Mouse (Mus musculus): Measurements from ENCODE around the gene Prokr2. TPM values are rescaled to one million over a fixed set of nuclear protein-coding genes. Genes with fewer than 3 reads are reported as not detected.
A peak's percentile ranks its signal among the peaks of the same experiment; 100 is the strongest.

The Prokr2 gene
- polyA plus RNA-seq, 1 experiment from 2014 or later, result 5.2 TPM

DNA sequence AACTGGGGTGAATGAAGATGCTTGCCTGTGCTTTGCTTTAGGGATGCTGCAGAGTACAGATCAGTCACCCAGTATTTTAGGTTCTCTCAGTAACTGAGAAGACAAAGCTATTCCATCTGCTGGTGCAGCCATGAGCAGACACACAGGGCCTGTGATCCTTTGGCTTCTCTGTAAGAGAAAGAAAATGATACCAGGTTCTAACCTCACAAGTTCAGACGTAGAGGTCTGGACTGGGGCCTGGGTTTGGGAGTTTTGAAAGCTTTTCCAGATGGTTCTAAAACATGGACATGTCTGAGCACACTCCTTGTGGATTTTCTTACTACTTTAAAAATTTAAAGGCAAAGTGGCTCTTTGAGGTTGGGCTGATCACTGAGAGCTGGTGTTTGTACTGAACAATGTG lies 10.5 kb upstream of the Prokr2 start:
- WGBS, result 71% methylated on average over 1 of the region's 1 CpGs
- H3K4me3 ChIP-seq (replicated peaks; ENCODE audit: low read depth, low read length), result no peak overlapping the region
- no peaks in the 10 kb centered on the region for H3K36me3 ChIP-seq (ENCODE audit: control insufficient read depth, insufficient read depth, low read length)
- H3K9ac ChIP-seq (replicated peaks; ENCODE audit: low read length), result no peak overlapping the region
- DNase-seq (no peak), ATAC-seq (ENCODE audit: low FRiP score, low TSS enrichment) (no peak)
- H3K4me2 ChIP-seq (ENCODE audit: low read length), result no peak overlapping the region
- no peaks in the 10 kb centered on the region for H3K27me3 ChIP-seq (ENCODE audit: control insufficient read depth, insufficient read depth, low read length)
- peaks cover 11% of the 10 kb centered on the region for H3K9me3 ChIP-seq (ENCODE audit: control insufficient read depth, low read length)
- no peaks in the 10 kb centered on the region for H3K4me1 ChIP-seq (ENCODE audit: control insufficient read depth, insufficient read depth, low read length)
- no peak overlapping the region for H3K27ac ChIP-seq (replicated peaks; ENCODE audit: low read depth, low read length)

- Histone ChIP-seq H3K27ac (replicated peaks; ENCODE audit: low read depth, low read length) (no peak overlapping the region), H3K27me3 (ENCODE audit: control insufficient read depth, insufficient read depth, low read length) (peaks cover 7% of the 10 kb centered on the region; the same call in 1 of the 2 replicates), H3K4me2 (ENCODE audit: low read length) (no peak overlapping the region), H3K9ac (replicated peaks; ENCODE audit: low read length) (no peak overlapping the region), H3K4me3 (replicated peaks; ENCODE audit: low read depth, low read length) (no peak overlapping the region), H3K36me3 (ENCODE audit: control insufficient read depth, insufficient read depth, low read length) (no peaks in the 10 kb centered on the region), H3K9me3 (ENCODE audit: control insufficient read depth, low read length) (no peaks in the 10 kb centered on the region), H3K4me1 (ENCODE audit: control insufficient read depth, insufficient read depth, low read length) (no peaks in the 10 kb centered on the region)
- DNase-seq (no peak), ATAC-seq (ENCODE audit: low FRiP score, low TSS enrichment) (no peak)
- 91% methylated on average over 8 of the region's 8 CpGs for WGBS
Measured at GRCm38 (mm10) chr2:132390607-132391160, 5.4 kb upstream of the Prokr2 start.

- no peaks in the 10 kb centered on the region for H3K36me3 ChIP-seq (ENCODE audit: control insufficient read depth, insufficient read depth, low read length)
- no peak overlapping the region for H3K27ac ChIP-seq (replicated peaks; ENCODE audit: low read depth, low read length)
- H3K4me3 ChIP-seq (replicated peaks; ENCODE audit: low read depth, low read length), result no peak overlapping the region
- peak; percentile 61 for DNase-seq
- WGBS, result 26% methylated on average over 7 of the region's 7 CpGs
- no peak for ATAC-seq (ENCODE audit: low FRiP score, low TSS enrichment)
- H3K27me3 ChIP-seq (ENCODE audit: control insufficient read depth, insufficient read depth, low read length), result peaks cover 14% of the 10 kb centered on the region; the same call in 1 of the 2 replicates
- H3K9me3 ChIP-seq (ENCODE audit: control insufficient read depth, low read length), result no peaks in the 10 kb centered on the region
- no peak overlapping the region for H3K4me2 ChIP-seq (ENCODE audit: low read length)
- 0 out of 2 replicates have a peak, but pooled peaks cover 5% of the 10 kb centered on the region for H3K4me1 ChIP-seq (ENCODE audit: control insufficient read depth, insufficient read depth, low read length)
- no peak overlapping the region for H3K9ac ChIP-seq (replicated peaks; ENCODE audit: low read length)
Measured at GRCm38 (mm10) chr2:132389562-132389961, 4.3 kb upstream of the Prokr2 start.

GRCm38 (mm10) chr2:132384511-132385193 lies 595 bp downstream of the Prokr2 start:
- Histone ChIP-seq H3K9me3 (ENCODE audit: control insufficient read depth, low read length) (no peaks in the 10 kb centered on the region), H3K4me1 (ENCODE audit: control insufficient read depth, insufficient read depth, low read length) (peaks cover 8% of the 10 kb centered on the region; the same call in 1 of the 2 replicates), H3K27me3 (ENCODE audit: control insufficient read depth, insufficient read depth, low read length) (peaks cover 18% of the 10 kb centered on the region; the same call in 1 of the 2 replicates), H3K4me3 (replicated peaks; ENCODE audit: low read depth, low read length) (peak overlapping the region; percentile 52), H3K27ac (replicated peaks; ENCODE audit: low read depth, low read length) (no peak overlapping the region), H3K9ac (replicated peaks; ENCODE audit: low read length) (peak overlapping the region; percentile 51), H3K4me2 (ENCODE audit: low read length) (peak overlapping the region; percentile 95), H3K36me3 (ENCODE audit: control insufficient read depth, insufficient read depth, low read length) (no peaks in the 10 kb centered on the region)
- DNase-seq (peak; percentile 56), ATAC-seq (ENCODE audit: low FRiP score, low TSS enrichment) (peak; percentile 59; the same call in 1 of the 2 replicates)
- WGBS, result under 1% methylated on average over 31 of the region's 31 CpGs

- no peak overlapping the region for H3K4me3 ChIP-seq (replicated peaks; ENCODE audit: low read depth, low read length)
- no peaks in the 10 kb centered on the region for H3K9me3 ChIP-seq (ENCODE audit: control insufficient read depth, low read length)
- no peaks in the 10 kb centered on the region for H3K36me3 ChIP-seq (ENCODE audit: control insufficient read depth, insufficient read depth, low read length)
- no peak overlapping the region for H3K27ac ChIP-seq (replicated peaks; ENCODE audit: low read depth, low read length)
- peaks cover 8% of the 10 kb centered on the region; the same call in 1 of the 2 replicates for H3K4me1 ChIP-seq (ENCODE audit: control insufficient read depth, insufficient read depth, low read length)
- ATAC-seq (ENCODE audit: low FRiP score, low TSS enrichment), result no peak
- peaks cover 18% of the 10 kb centered on the region; the same call in 1 of the 2 replicates for H3K27me3 ChIP-seq (ENCODE audit: control insufficient read depth, insufficient read depth, low read length)
- no peak overlapping the region for H3K4me2 ChIP-seq (ENCODE audit: low read length)
- H3K9ac ChIP-seq (replicated peaks; ENCODE audit: low read length), result no peak overlapping the region
- DNase-seq, result no peak
- WGBS, result 85% methylated on average over 2 of the region's 2 CpGs
Measured at GRCm38 (mm10) chr2:132382308-132382707, 2.9 kb downstream of the Prokr2 start.

GRCm38 (mm10) chr2:132379690-132380089 lies 5.6 kb downstream of the Prokr2 start:
- ATAC-seq (ENCODE audit: low FRiP score, low TSS enrichment), result no peak
- no peak overlapping the region for H3K9ac ChIP-seq (replicated peaks; ENCODE audit: low read length)
- no peak overlapping the region for H3K4me2 ChIP-seq (ENCODE audit: low read length)
- H3K36me3 ChIP-seq (ENCODE audit: control insufficient read depth, insufficient read depth, low read length), result no peaks in the 10 kb centered on the region
- H3K9me3 ChIP-seq (ENCODE audit: control insufficient read depth, low read length), result no peaks in the 10 kb centered on the region
- no peak for DNase-seq
- peaks cover 4% of the 10 kb centered on the region; the same call in 1 of the 2 replicates for H3K4me1 ChIP-seq (ENCODE audit: control insufficient read depth, insufficient read depth, low read length)
- H3K27me3 ChIP-seq (ENCODE audit: control insufficient read depth, insufficient read depth, low read length), result peaks cover 5% of the 10 kb centered on the region; the same call in 1 of the 2 replicates
- no peak overlapping the region for H3K4me3 ChIP-seq (replicated peaks; ENCODE audit: low read depth, low read length)
- WGBS, result 58% methylated on average over 4 of the region's 4 CpGs
- no peak overlapping the region for H3K27ac ChIP-seq (replicated peaks; ENCODE audit: low read depth, low read length)

DNA sequence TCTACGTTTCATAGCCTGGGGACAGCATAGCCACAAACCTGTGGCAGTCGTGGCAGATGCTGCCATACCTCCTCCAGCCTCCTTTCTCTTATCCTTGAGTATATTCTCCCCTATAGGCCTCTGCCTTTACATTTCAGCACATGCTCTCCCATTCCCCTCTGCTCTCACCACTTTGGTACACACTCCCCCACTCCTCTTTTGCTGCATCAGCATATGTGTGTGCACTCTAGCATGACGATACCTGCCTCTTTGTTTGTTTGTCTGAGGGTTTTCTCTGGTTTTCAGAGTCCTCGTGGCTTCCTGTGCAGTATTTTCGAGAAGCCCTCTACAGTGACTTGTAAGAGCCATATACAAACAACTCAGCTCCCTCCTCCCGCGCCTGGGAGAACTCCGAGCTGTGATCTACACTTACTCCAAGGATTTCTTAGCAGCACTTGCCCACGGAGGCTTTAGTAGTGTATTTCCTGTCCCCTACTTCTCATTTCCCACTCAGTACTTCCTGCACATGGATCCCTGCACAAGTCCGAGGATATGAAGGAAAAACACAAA lies 6.6 kb downstream of the Prokr2 start:
- H3K4me1 ChIP-seq (ENCODE audit: control insufficient read depth, insufficient read depth, low read length), result no peaks in the 10 kb centered on the region
- H3K4me3 ChIP-seq (replicated peaks; ENCODE audit: low read depth, low read length), result no peak overlapping the region
- H3K27me3 ChIP-seq (ENCODE audit: control insufficient read depth, insufficient read depth, low read length), result no peaks in the 10 kb centered on the region
- H3K4me2 ChIP-seq (ENCODE audit: low read length), result no peak overlapping the region
- ATAC-seq (ENCODE audit: low FRiP score, low TSS enrichment), result no peak
- H3K9me3 ChIP-seq (ENCODE audit: control insufficient read depth, low read length), result no peaks in the 10 kb centered on the region
- WGBS, result 76% methylated on average over 10 of the region's 10 CpGs
- no peaks in the 10 kb centered on the region for H3K36me3 ChIP-seq (ENCODE audit: control insufficient read depth, insufficient read depth, low read length)
- no peak overlapping the region for H3K9ac ChIP-seq (replicated peaks; ENCODE audit: low read length)
- DNase-seq, result no peak
- no peak overlapping the region for H3K27ac ChIP-seq (replicated peaks; ENCODE audit: low read depth, low read length)

DNA sequence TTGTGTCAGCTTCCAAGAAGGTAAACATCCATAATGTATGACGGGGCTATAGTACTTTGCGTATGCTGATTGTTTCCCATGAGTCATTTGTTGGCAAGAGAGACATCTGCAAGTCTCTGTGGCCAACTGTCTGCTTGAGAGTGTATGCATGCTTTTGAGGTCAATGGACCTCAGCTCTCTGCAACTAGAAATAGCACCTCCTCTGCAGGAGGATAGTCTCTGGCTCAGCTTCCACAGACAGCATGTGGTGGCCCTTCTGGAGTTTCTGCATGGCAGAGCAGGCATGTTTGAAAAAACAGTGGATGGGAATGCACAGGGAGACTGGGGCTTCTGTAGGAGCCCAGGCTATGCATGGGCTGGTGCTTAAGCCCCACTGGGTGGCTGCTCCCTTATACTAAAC lies 7.8 kb downstream of the Prokr2 start:
- H3K27me3 ChIP-seq (ENCODE audit: control insufficient read depth, insufficient read depth, low read length), result no peaks in the 10 kb centered on the region
- H3K9ac ChIP-seq (replicated peaks; ENCODE audit: low read length), result no peak overlapping the region
- no peak overlapping the region for H3K27ac ChIP-seq (replicated peaks; ENCODE audit: low read depth, low read length)
- 77% methylated on average over 2 of the region's 2 CpGs for WGBS
- no peak for ATAC-seq (ENCODE audit: low FRiP score, low TSS enrichment)
- H3K9me3 ChIP-seq (ENCODE audit: control insufficient read depth, low read length), result no peaks in the 10 kb centered on the region
- no peak overlapping the region for H3K4me3 ChIP-seq (replicated peaks; ENCODE audit: low read depth, low read length)
- no peak for DNase-seq
- H3K4me1 ChIP-seq (ENCODE audit: control insufficient read depth, insufficient read depth, low read length), result no peaks in the 10 kb centered on the region
- H3K4me2 ChIP-seq (ENCODE audit: low read length), result no peak overlapping the region
- no peaks in the 10 kb centered on the region for H3K36me3 ChIP-seq (ENCODE audit: control insufficient read depth, insufficient read depth, low read length)
